Mouse (Mus musculus) midbrain, embryonic 13.5 days (tissue): ENCODE data around the gene Stra6. TPM values are rescaled to one million over a fixed set of nuclear protein-coding genes. Genes with fewer than 3 reads are reported as not detected.

Source experiments
- ATAC-seq: fragments of 200-750 bp; cut with Nextera tagmentation; 2 replicates; pipeline ENCODE4 v1.8.0; 2017; ENCODE audit warnings: mild to moderate bottlenecking, moderate TSS enrichment, moderate library complexity
- H3K27ac ChIP-seq: fragments of 300-500 bp; sonication (generic); 2 replicates; pipeline ENCODE4 v1.5.1; 2015; ENCODE audit warnings: inconsistent platforms, mild to moderate bottlenecking, moderate library complexity
- H3K27me3 ChIP-seq: fragments of 300-500 bp; sonication (generic); 2 replicates; pipeline ENCODE4 v1.6.1; 2015; ENCODE audit warnings: mild to moderate bottlenecking, inconsistent platforms
- H3K36me3 ChIP-seq: fragments of 300-500 bp; sonication (generic); 2 replicates; pipeline ENCODE4 v1.6.1; 2015; ENCODE audit warnings: mild to moderate bottlenecking, inconsistent platforms
- H3K4me1 ChIP-seq: fragments of 300-500 bp; sonication (generic); replicated peaks from 2 replicates; pipeline ENCODE4 v1.6.1; 2015; ENCODE audit warnings: inconsistent platforms
- H3K4me2 ChIP-seq: fragments of 300-500 bp; sonication (generic); replicated peaks from 2 replicates; pipeline ENCODE4 v1.6.1; 2015; ENCODE audit warnings: moderate library complexity, mild to moderate bottlenecking, inconsistent platforms
- H3K4me3 ChIP-seq: fragments of 300-500 bp; sonication (generic); replicated peaks from 2 replicates; pipeline ENCODE4 v1.5.1; 2015; ENCODE audit warnings: mild to moderate bottlenecking, inconsistent platforms
- H3K9ac ChIP-seq: fragments of 300-500 bp; sonication (generic); replicated peaks from 2 replicates; pipeline ENCODE4 v1.6.1; 2015; ENCODE audit warnings: mild to moderate bottlenecking, inconsistent platforms
- H3K9me3 ChIP-seq: fragments of 300-500 bp; sonication (generic); 2 replicates; pipeline ENCODE4 v1.6.1; 2016; ENCODE audit warnings: mild to moderate bottlenecking, inconsistent platforms
- WGBS: fragments of 180-500 bp; shearing (Covaris S2); methylation state at CpG from one replicate; pipeline ENCODE4 v1.1.7; 2015; 5-methylcytosine and 5-hydroxymethylcytosine counted together
- polyA plus RNA-seq: library from polyadenylated mRNA; unstranded; fragments of >200 nt; fragmentation: Nextera tagmentation; extraction: Ambion mirVana; gene quantifications from 2 replicates; pipeline ENCODE4 v1.2.1, GENCODE M21; 2015

Gene Stra6
- polyA plus RNA-seq, 1 experiment from 2014 or later: 9.9 TPM

DNA sequence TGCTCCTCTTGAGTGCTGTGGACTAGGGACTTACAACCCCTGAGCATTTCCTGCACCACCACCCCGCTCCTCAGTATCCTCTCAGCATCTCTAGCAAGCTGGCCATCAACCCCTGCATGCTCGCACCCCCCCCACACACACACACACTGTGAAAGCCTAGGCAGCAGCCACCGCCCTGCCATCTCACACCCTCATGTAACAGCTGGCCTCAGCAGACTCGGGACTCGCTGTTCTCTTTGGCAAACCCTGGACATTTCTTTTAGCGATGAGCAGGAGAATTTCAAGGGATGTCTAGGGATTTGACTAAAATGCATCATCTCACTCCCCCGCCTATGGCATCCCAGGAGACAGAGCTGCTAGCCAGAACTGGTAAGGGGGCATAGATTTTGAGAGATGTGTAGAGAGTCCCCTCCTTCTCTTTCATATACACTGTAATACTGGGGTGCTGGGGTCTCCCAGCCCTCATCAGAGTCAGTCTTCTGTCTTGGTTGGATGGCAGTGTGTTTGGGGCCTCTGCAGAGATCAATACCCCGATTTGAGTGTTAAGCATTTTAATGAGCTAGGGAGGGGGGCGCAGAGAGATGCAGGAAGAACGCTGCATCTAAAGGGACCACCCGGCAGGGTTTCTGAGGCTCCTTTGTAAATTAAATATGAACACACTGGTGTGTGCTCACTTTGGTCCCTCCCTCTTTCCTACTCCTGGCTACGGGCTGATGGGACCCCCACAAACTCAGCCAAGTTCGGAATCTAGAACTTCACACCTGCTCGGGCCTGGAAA, 139.3 kb downstream of the Stra6 start:
- peaks cover 77% of the 10 kb centered on the region for H3K4me1 ChIP-seq
- H3K9ac ChIP-seq: peak overlapping the region; percentile 80
- H3K4me2 ChIP-seq: peak overlapping the region; percentile 65
- WGBS: 1% methylated on average over 14 of the region's 14 CpGs
- H3K36me3 ChIP-seq: no peaks in the 10 kb centered on the region
- H3K4me3 ChIP-seq: peak overlapping the region; percentile 49
- H3K27me3 ChIP-seq: peaks cover 66% of the 10 kb centered on the region
- no peaks in the 10 kb centered on the region for H3K9me3 ChIP-seq
- peak overlapping the region; percentile 93 for H3K27ac ChIP-seq
- ATAC-seq: no peak

Other genes starting within 250 kb of the Stra6 start
- 15.1 and 18.0 TPM in 2 replicates for gene Arid3b, start 227.0 kb upstream of the Stra6 start, polyA plus RNA-seq
- gene Ubl7, start 152.8 kb upstream of the Stra6 start, polyA plus RNA-seq: 169 and 170 TPM in 2 replicates
- gene Sema7a, start 123.7 kb upstream of the Stra6 start, polyA plus RNA-seq: 1.9 and 2.7 TPM in 2 replicates
- gene Cyp11a1, start 57.4 kb upstream of the Stra6 start, polyA plus RNA-seq: 0.30 and 0.38 TPM in 2 replicates
- 0.73 and 0.80 TPM in 2 replicates for gene Ccdc33, start 55.0 kb downstream of the Stra6 start, polyA plus RNA-seq
- gene Islr, start 140.5 kb downstream of the Stra6 start, polyA plus RNA-seq: 21.4 and 25.3 TPM in 2 replicates
- 36.8 and 51.7 TPM in 2 replicates for gene Islr2, start 140.5 kb downstream of the Stra6 start, polyA plus RNA-seq
- gene Pml, start 186.0 kb downstream of the Stra6 start, polyA plus RNA-seq: 4.1 and 4.8 TPM in 2 replicates
- 94.8 and 97.2 TPM in 2 replicates for gene Stoml1, start 189.4 kb downstream of the Stra6 start, polyA plus RNA-seq
- 3.9 and 4.8 TPM in 2 replicates for gene Loxl1, start 249.4 kb downstream of the Stra6 start, polyA plus RNA-seq